Mouse (Mus musculus): ENCODE data around the gene Ulbp1.

- TF ChIP-seq POLR2A (IDR thresholded peaks at IDR 0.05; ENCODE audit: borderline replicate concordance, insufficient read depth, low read length) (no peak), CTCF (IDR thresholded peaks at IDR 0.05; ENCODE audit: borderline replicate concordance, insufficient read depth, low read depth, low read length) (no peak)
Measured at GRCm38 (mm10) chr10:7473197-7473889, at the start of gene Ulbp1.

Data from cerebellum, adult 2 months (tissue).